Mouse (Mus musculus) limb, embryonic 15.5 days (tissue): ENCODE data around the gene Nedd9. TPM values are rescaled to one million over a fixed set of nuclear protein-coding genes. Genes with fewer than 3 reads are reported as not detected.
"Not testable (repeated sequence)": the region's sequence is repeated elsewhere in the genome, so short reads cannot be mapped to it uniquely, and the experiment has no call there.

Experiments
- ATAC-seq: fragments of 200-750 bp; cut with Nextera tagmentation; 2 replicates; pipeline ENCODE4 v1.8.0; 2017; ENCODE audit warnings: low read depth, moderate TSS enrichment; ENCODE audit not compliant: insufficient number of reproducible peaks, low FRiP score, low TSS enrichment
- H3K27ac ChIP-seq: fragments of 300-500 bp; sonication (generic); 2 replicates; pipeline ENCODE4 v1.5.1; 2015; ENCODE audit warnings: moderate library complexity, mild to moderate bottlenecking, inconsistent platforms
- H3K27me3 ChIP-seq: fragments of 300-500 bp; sonication (generic); 2 replicates; pipeline ENCODE4 v1.6.1; 2015; ENCODE audit warnings: inconsistent platforms
- H3K36me3 ChIP-seq: fragments of 300-500 bp; sonication (generic); 2 replicates; pipeline ENCODE4 v1.6.1; 2015; ENCODE audit warnings: inconsistent platforms
- H3K4me1 ChIP-seq: fragments of 300-500 bp; sonication (generic); 2 replicates; pipeline ENCODE4 v1.6.1; 2015; ENCODE audit warnings: inconsistent platforms
- H3K4me2 ChIP-seq: fragments of 300-500 bp; sonication (generic); 2 replicates; pipeline ENCODE4 v1.6.1; 2015; ENCODE audit warnings: mild to moderate bottlenecking, inconsistent platforms
- H3K4me3 ChIP-seq: fragments of 300-500 bp; sonication (generic); 2 replicates; pipeline ENCODE4 v1.5.1; 2015; ENCODE audit warnings: mild to moderate bottlenecking, inconsistent platforms
- H3K9ac ChIP-seq: fragments of 300-500 bp; sonication (generic); 2 replicates; pipeline ENCODE4 v1.6.1; 2015; ENCODE audit warnings: inconsistent platforms
- H3K9me3 ChIP-seq: fragments of 300-500 bp; sonication (generic); 2 replicates; pipeline ENCODE4 v1.6.1; 2016; ENCODE audit warnings: inconsistent platforms
- WGBS: fragments of 180-500 bp; shearing (Covaris S2); methylation state at CpG from one replicate; pipeline ENCODE4 v1.1.7; 2015; 5-methylcytosine and 5-hydroxymethylcytosine counted together
- polyA plus RNA-seq: library from polyadenylated mRNA; unstranded; fragments of >200 nt; fragmentation: Nextera tagmentation; extraction: Ambion mirVana; gene quantifications from 2 replicates; pipeline ENCODE4 v1.2.1, GENCODE M21; 2015

The Nedd9 gene
- polyA plus RNA-seq, 1 experiment from 2014 or later, result 40.1 TPM

DNA sequence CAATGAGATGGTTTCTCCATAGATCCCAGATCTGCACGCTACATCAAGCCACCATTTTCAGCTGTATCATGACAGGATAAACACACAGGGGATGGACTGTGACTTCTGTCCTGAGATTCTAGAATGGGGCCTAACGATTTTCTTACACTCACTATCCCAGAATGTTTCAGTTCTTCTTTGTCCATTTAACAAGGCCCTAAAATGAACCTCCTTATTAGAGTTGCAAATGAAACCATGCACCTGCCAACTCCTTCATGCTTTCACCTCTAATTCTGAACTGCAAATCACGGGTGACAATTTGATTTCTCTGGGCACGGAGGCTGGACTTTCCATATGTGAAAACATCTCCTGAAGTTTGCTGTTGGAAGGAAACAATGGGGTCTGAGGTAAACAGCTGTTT lies 111.1 kb downstream of the Nedd9 start:
- H3K4me3 ChIP-seq, result no peak overlapping the region
- no peaks in the 10 kb centered on the region for H3K27me3 ChIP-seq
- ATAC-seq, result no peak
- no peak overlapping the region for H3K4me2 ChIP-seq
- no peak overlapping the region for H3K9ac ChIP-seq
- H3K36me3 ChIP-seq, result no peaks in the 10 kb centered on the region
- peaks cover 13% of the 10 kb centered on the region for H3K4me1 ChIP-seq
- no peak overlapping the region for H3K27ac ChIP-seq
- no peaks in the 10 kb centered on the region for H3K9me3 ChIP-seq
- 71% methylated on average over 4 of the region's 4 CpGs for WGBS

DNA sequence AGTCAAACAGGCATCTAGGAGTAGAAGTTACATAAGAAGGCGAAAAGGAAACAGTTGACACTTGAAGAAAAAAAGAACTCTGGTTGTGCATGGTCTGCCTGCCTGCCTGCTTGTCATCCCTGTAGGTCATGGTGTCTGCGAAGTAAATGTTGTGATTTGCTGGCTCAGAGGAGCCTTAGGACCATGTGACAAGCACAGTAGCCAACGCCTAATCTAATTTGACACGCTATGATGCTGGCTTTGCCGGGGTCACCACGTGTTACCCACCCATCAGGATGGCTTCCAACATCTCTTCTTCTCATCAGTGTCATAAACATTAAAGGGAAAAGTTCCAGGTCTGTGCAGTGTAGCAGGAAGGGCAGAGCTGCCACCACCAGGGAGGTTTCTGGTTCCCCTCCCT lies 111.5 kb downstream of the Nedd9 start:
- Histone ChIP-seq H3K36me3 (no peaks in the 10 kb centered on the region), H3K4me3 (no peak overlapping the region), H3K9me3 (no peaks in the 10 kb centered on the region), H3K4me2 (no peak overlapping the region), H3K27ac (no peak overlapping the region), H3K4me1 (peaks cover 16% of the 10 kb centered on the region), H3K9ac (no peak overlapping the region), H3K27me3 (no peaks in the 10 kb centered on the region)
- WGBS, result 76% methylated on average over 6 of the region's 6 CpGs
- no peak for ATAC-seq

DNA sequence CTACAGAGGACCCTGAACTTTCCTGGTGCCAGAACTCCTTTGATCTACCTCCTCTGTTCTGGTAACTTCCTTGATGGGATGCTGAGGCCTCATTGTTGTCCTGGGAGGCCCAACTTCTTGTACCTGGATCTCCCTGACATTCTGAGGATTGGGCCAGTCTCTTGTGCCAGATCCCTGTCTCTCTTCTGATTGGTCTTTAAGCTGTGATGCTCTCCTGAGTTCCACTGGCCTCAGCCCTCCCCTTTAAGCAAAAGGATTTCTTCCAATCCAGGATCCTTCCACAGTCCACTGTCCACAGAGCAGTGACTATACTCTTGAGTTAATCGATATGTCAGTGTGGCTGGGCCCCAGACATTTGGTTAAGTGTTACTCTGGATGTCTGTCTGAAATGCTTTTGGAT lies 112.3 kb downstream of the Nedd9 start:
- no peak for ATAC-seq
- no peaks in the 10 kb centered on the region for H3K9me3 ChIP-seq
- WGBS, result 84% methylated on average over 1 of the region's 1 CpGs
- H3K36me3 ChIP-seq, result no peaks in the 10 kb centered on the region
- no peak overlapping the region for H3K4me3 ChIP-seq
- H3K27ac ChIP-seq, result no peak overlapping the region
- no peak overlapping the region for H3K4me2 ChIP-seq
- H3K9ac ChIP-seq, result no peak overlapping the region
- H3K27me3 ChIP-seq, result no peaks in the 10 kb centered on the region
- peaks cover 16% of the 10 kb centered on the region for H3K4me1 ChIP-seq

DNA sequence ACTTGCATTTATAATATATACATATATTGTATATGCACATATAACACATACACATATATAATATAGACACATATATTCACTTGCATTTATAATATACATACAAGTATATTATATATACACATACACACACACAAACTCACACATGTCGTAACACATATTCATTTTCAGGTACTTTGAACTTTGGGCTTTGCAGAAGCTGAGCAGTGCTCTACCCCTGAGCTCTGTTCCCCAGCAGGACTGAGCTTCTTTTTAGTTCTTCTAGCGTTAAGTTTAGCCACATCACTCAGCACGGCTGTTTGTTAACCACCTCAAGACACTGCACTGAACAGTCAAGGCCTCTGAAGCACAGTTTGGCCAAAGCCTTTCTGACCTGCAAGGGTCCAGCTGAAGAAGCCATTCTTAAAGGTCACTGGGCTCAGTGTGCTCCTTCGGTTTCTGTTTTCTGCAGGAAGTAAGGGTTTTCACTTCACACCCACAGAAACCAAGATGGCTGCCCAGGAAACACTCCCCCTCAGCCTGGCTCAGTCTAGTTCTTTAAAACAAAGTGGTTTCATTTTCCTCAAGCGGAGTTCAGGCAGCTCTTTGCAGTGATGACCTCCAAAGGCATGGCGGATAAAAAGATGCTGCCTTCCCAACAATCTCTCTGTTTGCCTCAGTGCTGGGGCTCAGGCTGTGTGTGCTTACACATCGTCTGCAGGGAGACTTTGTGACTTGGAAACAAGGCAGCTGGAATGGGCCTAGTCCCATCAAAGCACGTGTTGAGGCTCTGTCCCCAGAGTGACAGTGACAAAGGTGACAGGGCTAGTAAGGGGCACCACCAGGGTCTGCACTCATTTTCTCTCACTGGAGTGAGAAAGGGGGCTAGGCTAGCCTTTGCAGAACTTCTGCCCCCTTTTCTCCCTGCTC lies 114.4 kb downstream of the Nedd9 start:
- no peak overlapping the region for H3K4me2 ChIP-seq
- no peak overlapping the region for H3K27ac ChIP-seq
- no peaks in the 10 kb centered on the region for H3K36me3 ChIP-seq
- ATAC-seq, result no peak
- 70% methylated on average over 8 of the region's 8 CpGs for WGBS
- H3K9me3 ChIP-seq, result no peaks in the 10 kb centered on the region
- no peak overlapping the region for H3K9ac ChIP-seq
- no peaks in the 10 kb centered on the region for H3K27me3 ChIP-seq
- no peak overlapping the region for H3K4me3 ChIP-seq
- H3K4me1 ChIP-seq, result peaks cover 16% of the 10 kb centered on the region

DNA sequence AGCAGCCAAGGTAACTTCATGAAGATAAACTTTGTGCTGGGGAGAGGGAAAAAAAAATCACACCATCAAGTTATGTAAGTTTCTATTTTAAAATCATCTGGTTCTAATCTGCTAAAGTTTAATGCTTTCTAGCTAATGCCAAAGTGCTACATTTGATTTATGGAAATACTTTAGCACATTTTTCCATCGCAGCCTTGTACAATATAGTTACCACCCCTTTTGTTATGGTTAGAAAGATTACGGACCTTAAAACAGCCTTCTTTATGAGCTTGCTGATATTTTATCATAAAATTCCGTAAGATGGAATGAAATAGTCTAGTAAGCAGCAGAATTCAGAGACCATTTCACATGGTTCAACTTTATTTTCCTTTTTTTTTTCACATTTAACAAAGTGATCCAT lies 115.6 kb downstream of the Nedd9 start:
- Histone ChIP-seq H3K9ac (no peak overlapping the region), H3K36me3 (no peaks in the 10 kb centered on the region), H3K4me2 (no peak overlapping the region), H3K27ac (peak overlapping the region; percentile 18; the same call in 1 of the 2 replicates), H3K27me3 (no peaks in the 10 kb centered on the region), H3K4me3 (no peak overlapping the region), H3K9me3 (no peaks in the 10 kb centered on the region), H3K4me1 (peaks cover 16% of the 10 kb centered on the region)
- 0 out of 2 replicates have a peak, but pooled peaks have one; percentile 58 for ATAC-seq
- WGBS, result 20% methylated on average over 3 of the region's 3 CpGs

DNA sequence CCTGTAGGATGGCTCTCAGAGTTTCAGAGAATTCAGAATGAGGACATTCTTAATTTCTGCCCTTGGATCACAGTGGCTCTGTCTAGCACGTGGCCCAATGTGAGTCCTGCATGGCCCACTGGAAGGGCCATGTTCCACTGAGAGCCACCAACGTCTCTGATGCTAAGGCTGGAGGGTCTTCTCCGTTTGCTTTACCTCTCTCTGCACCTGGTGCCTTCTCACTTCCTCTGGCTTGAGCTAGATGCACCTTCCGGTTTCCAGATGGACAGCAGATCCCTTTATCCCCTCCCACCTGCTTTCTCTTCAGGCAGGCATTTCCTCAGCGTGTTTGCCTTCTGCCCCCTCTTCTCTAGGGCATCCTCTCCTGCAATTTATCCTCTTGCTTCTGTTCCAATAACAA lies 118.5 kb downstream of the Nedd9 start:
- H3K9ac ChIP-seq, result no peak overlapping the region
- no peak for ATAC-seq

DNA sequence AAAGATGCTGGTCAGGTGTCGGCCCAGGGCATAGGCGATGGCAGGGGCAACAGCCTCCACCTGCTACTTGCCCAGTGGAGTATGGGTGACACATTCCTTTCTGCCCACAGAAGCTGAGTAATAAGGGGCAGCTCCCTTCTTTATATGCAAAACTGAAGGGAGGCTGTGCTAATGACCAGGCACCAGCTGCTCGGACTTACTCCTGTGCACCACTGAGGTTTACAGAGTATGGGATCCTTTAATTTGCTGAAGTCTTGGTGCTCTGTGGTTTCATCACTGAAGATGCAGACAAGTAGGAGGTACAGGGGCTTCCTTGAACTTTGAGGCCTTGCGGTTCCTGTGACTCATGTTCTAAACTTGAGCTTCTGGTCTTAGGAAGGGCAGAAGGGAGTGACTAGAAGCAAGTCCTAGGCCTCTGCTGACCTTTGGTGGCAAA lies 120.0 kb downstream of the Nedd9 start:
- no peak overlapping the region for H3K9ac ChIP-seq
- no peak overlapping the region for H3K4me2 ChIP-seq
- H3K9me3 ChIP-seq, result no peaks in the 10 kb centered on the region
- WGBS, result 87% methylated on average over 4 of the region's 4 CpGs
- peaks cover 12% of the 10 kb centered on the region for H3K4me1 ChIP-seq
- H3K27me3 ChIP-seq, result no peaks in the 10 kb centered on the region
- no peaks in the 10 kb centered on the region for H3K36me3 ChIP-seq
- no peak for ATAC-seq
- H3K27ac ChIP-seq, result no peak overlapping the region
- H3K4me3 ChIP-seq, result no peak overlapping the region

More for the DNA sequence above, 118.5 kb downstream of the Nedd9 start:
- Histone ChIP-seq H3K4me1 (peaks cover 20% of the 10 kb centered on the region), H3K4me2 (no peak overlapping the region), H3K4me3 (no peak overlapping the region), H3K27ac (no peak overlapping the region), H3K9me3 (no peaks in the 10 kb centered on the region), H3K36me3 (no peaks in the 10 kb centered on the region), H3K27me3 (no peaks in the 10 kb centered on the region)
- WGBS, result 79% methylated on average over 5 of the region's 5 CpGs

- H3K9me3 ChIP-seq, H3K9ac ChIP-seq, H3K4me2 ChIP-seq, H3K4me1 ChIP-seq, H3K36me3 ChIP-seq, H3K27ac ChIP-seq, H3K4me3 ChIP-seq, ATAC-seq, H3K27me3 ChIP-seq: not testable (repeated sequence)
- WGBS, result 38% methylated on average over 1 of the region's 1 CpGs
Measured at GRCm38 (mm10) chr13:41366609-41367008, 120.6 kb downstream of the Nedd9 start.

GRCm38 (mm10) chr13:41364273-41364672 lies 122.9 kb downstream of the Nedd9 start:
- Histone ChIP-seq H3K27me3 (no peaks in the 10 kb centered on the region), H3K36me3 (no peaks in the 10 kb centered on the region), H3K4me1 (peaks cover 15% of the 10 kb centered on the region), H3K27ac (no peak overlapping the region), H3K4me2 (no peak overlapping the region), H3K9me3 (no peaks in the 10 kb centered on the region), H3K9ac (no peak overlapping the region), H3K4me3 (no peak overlapping the region)
- 36% methylated on average over 9 of the region's 9 CpGs for WGBS
- ATAC-seq, result no peak

- H3K4me1 ChIP-seq, result peaks cover 16% of the 10 kb centered on the region
- no peak for ATAC-seq
- no peaks in the 10 kb centered on the region for H3K36me3 ChIP-seq
- no peak overlapping the region for H3K4me3 ChIP-seq
- H3K4me2 ChIP-seq, result no peak overlapping the region
- H3K9ac ChIP-seq, result no peak overlapping the region
- no peak overlapping the region for H3K27ac ChIP-seq
- no peaks in the 10 kb centered on the region for H3K27me3 ChIP-seq
- no peaks in the 10 kb centered on the region for H3K9me3 ChIP-seq
- WGBS, result 80% methylated on average over 6 of the region's 6 CpGs
Measured at GRCm38 (mm10) chr13:41362909-41363308, 124.3 kb downstream of the Nedd9 start.

- Histone ChIP-seq H3K36me3 (no peaks in the 10 kb centered on the region), H3K27ac (no peak overlapping the region), H3K4me3 (no peak overlapping the region), H3K4me1 (peaks cover 34% of the 10 kb centered on the region), H3K4me2 (no peak overlapping the region), H3K27me3 (no peaks in the 10 kb centered on the region), H3K9me3 (no peaks in the 10 kb centered on the region), H3K9ac (no peak overlapping the region)
- no peak for ATAC-seq
- 55% methylated on average over 8 of the region's 8 CpGs for WGBS
Measured at GRCm38 (mm10) chr13:41360272-41360815, 126.8 kb downstream of the Nedd9 start.
